ENCODE assay signal across 9 mouse cellular contexts in genomic region chr10:79856704-79857451, GRCm38 (mm10). TPM values are rescaled to one million over a fixed set of nuclear protein-coding genes. Genes with fewer than 3 reads are reported as not detected.
DNase-seq lines count a peak whose midpoint lies in the region; ATAC-seq lines count a peak whose summit lies in the region.
"Had no signal": no experiment of that assay in that cellular context is flagged by ENCODE, and none has a peak within 500 bp of the region (broad histone marks: within the 10 kb centered on the region; RNA-seq: fewer than 3 reads in every experiment).

No protein-coding gene starts in this region.

- H3K4me1 ChIP-seq in megakaryocyte, embryonic 14.5 days = peaks cover 70% of the 10 kb centered on the region
- peaks cover 56% of the 10 kb centered on the region for H3K4me1 ChIP-seq in limb, embryonic 12.5 days (replicated peaks)
- H3K4me1 ChIP-seq in stomach, embryonic 15.5 days = peaks cover 53% of the 10 kb centered on the region

- H3K4me2 ChIP-seq in limb, embryonic 12.5 days = peak overlapping the region; percentile 100
- peak overlapping the region; percentile 90 for H3K4me2 ChIP-seq in stomach, embryonic 15.5 days

- DNase-seq in adrenal gland, postnatal 25 days = peak; percentile 8
- no peak for DNase-seq in adrenal gland, postnatal 36 days
- DNase-seq in embryo, embryonic 10 days (ENCODE audit: low spot score) = no peak
- no peak for DNase-seq in left cerebral cortex, adult 18-20 months (ENCODE audit: low spot score in 2 of 2)

- H3K9me3 ChIP-seq in megakaryocyte, embryonic 14.5 days = no peaks in the 10 kb centered on the region
- no peaks in the 10 kb centered on the region for H3K9me3 ChIP-seq in limb, embryonic 12.5 days
- H3K9me3 ChIP-seq in stomach, embryonic 15.5 days = no peaks in the 10 kb centered on the region

- no peak for ATAC-seq in megakaryocyte, adult 5-6 weeks (ENCODE audit: poor library complexity, severe bottlenecking)
- no peak for ATAC-seq in limb, embryonic 12.5 days (ENCODE audit: insufficient number of reproducible peaks, insufficient read depth, low FRiP score, low TSS enrichment, low read depth)
- no peak for ATAC-seq in stomach, embryonic 15.5 days (ENCODE audit: insufficient read depth, low FRiP score, low read depth)

- H3K9ac ChIP-seq in limb, embryonic 12.5 days (replicated peaks) = peak overlapping the region; percentile 98
- H3K9ac ChIP-seq in stomach, embryonic 15.5 days = peak overlapping the region; percentile 99; the same call in 1 of the 2 replicates

- WGBS in limb, embryonic 12.5 days = 60% methylated on average over 7 of the region's 7 CpGs
- WGBS in stomach, embryonic 15.5 days = 20% methylated on average over 7 of the region's 7 CpGs

- H3K36me3 ChIP-seq in megakaryocyte, embryonic 14.5 days (replicated peaks; ENCODE audit: low read length) = peaks cover 60% of the 10 kb centered on the region
- H3K36me3 ChIP-seq in limb, embryonic 12.5 days = peaks cover 57% of the 10 kb centered on the region
- peaks cover 34% of the 10 kb centered on the region for H3K36me3 ChIP-seq in stomach, embryonic 15.5 days

- H3K4me3 ChIP-seq in megakaryocyte, embryonic 14.5 days (replicated peaks) = peak overlapping the region; percentile 98
- peak overlapping the region; percentile 99 for H3K4me3 ChIP-seq in limb, embryonic 12.5 days (replicated peaks)
- H3K4me3 ChIP-seq in stomach, embryonic 15.5 days (replicated peaks) = peak overlapping the region; percentile 96

- peak overlapping the region; percentile 72 for H3K27ac ChIP-seq in limb, embryonic 12.5 days
- peak overlapping the region; percentile 100 for H3K27ac ChIP-seq in stomach, embryonic 15.5 days

- H3K27me3 ChIP-seq in megakaryocyte, embryonic 14.5 days (replicated peaks) = no peaks in the 10 kb centered on the region
- no peaks in the 10 kb centered on the region for H3K27me3 ChIP-seq in limb, embryonic 12.5 days
- H3K27me3 ChIP-seq in stomach, embryonic 15.5 days (replicated peaks) = no peaks in the 10 kb centered on the region

RNA-seq across cellular contexts. Expression of gene Ptbp1, which starts 2.7 kb away (rescaled TPM):
- total RNA-seq in adrenal gland, postnatal 25 days (2021) = 224 and 249 TPM in 2 replicates
- 100 to 1,000 TPM; 257 to 299 TPM for total RNA-seq in adrenal gland, postnatal 36 days (2021)
- 849 and 1,831 TPM in 2 replicates for polyA plus RNA-seq in megakaryocyte, embryonic 14.5 days (2012; ENCODE audit: insufficient read depth, low replicate concordance)
- 138 and 144 TPM in 2 replicates for total RNA-seq in megakaryocyte, adult 5-6 weeks (2015)
- total RNA-seq in megakaryocyte, adult 5-6 weeks (2017) = 97.9 and 133 TPM in 2 replicates
- 373 and 403 TPM in 2 replicates for polyA plus RNA-seq in limb, embryonic 12.5 days (2016; fragmentation: Nextera tagmentation; extraction: Ambion mirVana)
- polyA plus RNA-seq in stomach, embryonic 15.5 days (2015; fragmentation: Nextera tagmentation; extraction: Ambion mirVana) = 295 and 299 TPM in 2 replicates
- 10 to 100 TPM; 54.3 to 62.5 TPM for total RNA-seq in left cerebral cortex, adult 18-20 months (2021)

RNA-seq across cellular contexts. Expression of gene Prtn3, which starts 17.4 kb away (rescaled TPM):
- total RNA-seq in adrenal gland, postnatal 25 days (2021) = not detected in 2 replicates
- total RNA-seq in adrenal gland, postnatal 36 days (2021) = under 1 TPM; 0.50 to 0.56 TPM
- 96.7 and 434 TPM in 2 replicates for polyA plus RNA-seq in megakaryocyte, embryonic 14.5 days (2012; ENCODE audit: insufficient read depth, low replicate concordance)
- total RNA-seq in megakaryocyte, adult 5-6 weeks (2015) = 322 and 372 TPM in 2 replicates
- 92.6 and 97.3 TPM in 2 replicates for total RNA-seq in megakaryocyte, adult 5-6 weeks (2017)
- polyA plus RNA-seq in limb, embryonic 12.5 days (2016; fragmentation: Nextera tagmentation; extraction: Ambion mirVana) = 15.1 and 15.3 TPM in 2 replicates
- 5.2 and 10.6 TPM in 2 replicates for polyA plus RNA-seq in stomach, embryonic 15.5 days (2015; fragmentation: Nextera tagmentation; extraction: Ambion mirVana)
- total RNA-seq in left cerebral cortex, adult 18-20 months (2021) = 1 to 10 TPM; 2.2 to 2.3 TPM
- total RNA-seq: gastrocnemius, adult 18-20 months had no signal

RNA-seq across cellular contexts. Expression of gene Plppr3, which starts 17.6 kb away (rescaled TPM):
- total RNA-seq in adrenal gland, postnatal 25 days (2021) = 0.49 and 1.2 TPM in 2 replicates
- under 1 TPM; 0.16 to 0.50 TPM for total RNA-seq in adrenal gland, postnatal 36 days (2021)
- 0.80 and 16.9 TPM in 2 replicates for polyA plus RNA-seq in megakaryocyte, embryonic 14.5 days (2012; ENCODE audit: insufficient read depth, low replicate concordance)
- 6.2 and 10.6 TPM in 2 replicates for total RNA-seq in megakaryocyte, adult 5-6 weeks (2015)
- 13.2 and 17.6 TPM in 2 replicates for total RNA-seq in megakaryocyte, adult 5-6 weeks (2017)
- polyA plus RNA-seq in limb, embryonic 12.5 days (2016; fragmentation: Nextera tagmentation; extraction: Ambion mirVana) = 157 and 162 TPM in 2 replicates
- 32.9 and 36.1 TPM in 2 replicates for polyA plus RNA-seq in stomach, embryonic 15.5 days (2015; fragmentation: Nextera tagmentation; extraction: Ambion mirVana)
- 10 to 100 TPM; 55.6 to 58.0 TPM for total RNA-seq in left cerebral cortex, adult 18-20 months (2021)

RNA-seq across cellular contexts. Expression of gene Elane, which starts 29.2 kb away (rescaled TPM):
- not detected in 2 replicates for total RNA-seq in adrenal gland, postnatal 25 days (2021)
- under 1 TPM; 0.30 to 0.33 TPM for total RNA-seq in adrenal gland, postnatal 36 days (2021)
- polyA plus RNA-seq in megakaryocyte, embryonic 14.5 days (2012; ENCODE audit: insufficient read depth, low replicate concordance) = 5.6 and 23.2 TPM in 2 replicates
- 348 and 366 TPM in 2 replicates for total RNA-seq in megakaryocyte, adult 5-6 weeks (2015)
- 161 and 164 TPM in 2 replicates for total RNA-seq in megakaryocyte, adult 5-6 weeks (2017)
- polyA plus RNA-seq in limb, embryonic 12.5 days (2016; fragmentation: Nextera tagmentation; extraction: Ambion mirVana) = not detected in 2 replicates
- polyA plus RNA-seq in stomach, embryonic 15.5 days (2015; fragmentation: Nextera tagmentation; extraction: Ambion mirVana) = 3.8 and 11.1 TPM in 2 replicates
- total RNA-seq in left cerebral cortex, adult 18-20 months (2021) = not detected
- total RNA-seq: gastrocnemius, adult 18-20 months had no signal

RNA-seq across cellular contexts. Expression of gene Cfd, which starts 33.8 kb away (rescaled TPM):
- total RNA-seq in adrenal gland, postnatal 25 days (2021) = 420 and 469 TPM in 2 replicates
- total RNA-seq in adrenal gland, postnatal 36 days (2021) = 1,000 to 10,000 TPM; 1,484 to 1,596 TPM
- not detected in 2 replicates for polyA plus RNA-seq in megakaryocyte, embryonic 14.5 days (2012; ENCODE audit: insufficient read depth, low replicate concordance)
- not detected in 2 replicates for total RNA-seq in megakaryocyte, adult 5-6 weeks (2015)
- total RNA-seq in megakaryocyte, adult 5-6 weeks (2017) = not detected in 2 replicates
- polyA plus RNA-seq in limb, embryonic 12.5 days (2016; fragmentation: Nextera tagmentation; extraction: Ambion mirVana) = not detected in 2 replicates
- not detected in 2 replicates for polyA plus RNA-seq in stomach, embryonic 15.5 days (2015; fragmentation: Nextera tagmentation; extraction: Ambion mirVana)
- not detected for total RNA-seq in left cerebral cortex, adult 18-20 months (2021)

Comparison
In these comparisons a context has a peak if more than half of its experiments do, and no peak if none do; other contexts are left out.
1. RNA of gene Prtn3, which starts 17.4 kb away (total RNA-seq): 92.6 to 372 TPM in megakaryocyte, adult 5-6 weeks; 2.2 to 2.3 TPM in left cerebral cortex, adult 18-20 months, 0.50 to 0.56 TPM in adrenal gland, postnatal 36 days and not detected in adrenal gland, postnatal 25 days; every median in the first group is over 10 times any median in the second.
2. Peak in every context shown above with its lines, with median percentiles within 50 percentile points of each other: H3K4me3 ChIP-seq.